Mouse (Mus musculus) ES-Bruce4 (cell line): ENCODE measurements at regions not wholly inside any gene's neighbourhood (a gene's known extent, or its start where the extent isn't known, plus 50 kb on each side); places are given as distances from the start of the nearest gene placed in this dataset.

Experiments used
- H3K27ac ChIP-seq: 2 replicates; pipeline ENCODE4 v1.5.1; 2012; ENCODE audit warnings: low read length, inconsistent platforms; ENCODE audit not compliant: insufficient read depth
- H3K27me3 ChIP-seq: 2 replicates; pipeline ENCODE4 v1.6.1; 2012; ENCODE audit warnings: mild to moderate bottlenecking, low read length, inconsistent platforms; ENCODE audit not compliant: control insufficient read depth, poor library complexity, insufficient read depth, severe bottlenecking
- H3K36me3 ChIP-seq: 2 replicates; pipeline ENCODE4 v1.6.1; 2012; ENCODE audit warnings: inconsistent platforms, mild to moderate bottlenecking, low read length, moderate library complexity; ENCODE audit not compliant: control insufficient read depth, poor library complexity, insufficient read depth, severe bottlenecking
- H3K4me1 ChIP-seq: one replicate; pipeline ENCODE4 v1.8.1; 2011; ENCODE audit warnings: low read length; ENCODE audit not compliant: control insufficient read depth, insufficient read depth
- H3K4me3 ChIP-seq: 2 replicates; pipeline ENCODE4 v1.5.1; 2011; ENCODE audit warnings: low read depth, mild to moderate bottlenecking, low read length
- H3K9ac ChIP-seq: 2 replicates; pipeline ENCODE4 v1.6.1; 2012; ENCODE audit warnings: low read depth, mild to moderate bottlenecking, inconsistent platforms; ENCODE audit not compliant: poor library complexity, severe bottlenecking
- H3K9me3 ChIP-seq: replicated peaks from 2 replicates; pipeline ENCODE4 v1.6.1; 2012; ENCODE audit warnings: mild to moderate bottlenecking, low read length, inconsistent platforms; ENCODE audit not compliant: control insufficient read depth, poor library complexity, insufficient read depth, severe bottlenecking
- CTCF ChIP-seq: IDR thresholded peaks from one replicate; pipeline ENCODE4 v1.8.1; 2011; ENCODE audit warnings: low read depth, low read length
- EP300 ChIP-seq: IDR thresholded peaks from 2 replicates; pipeline ENCODE4 v1.6.1; 2011; ENCODE audit warnings: low read depth, low read length; ENCODE audit not compliant: insufficient read depth
- POLR2A ChIP-seq: IDR thresholded peaks from one replicate; pipeline ENCODE4 v1.8.1; 2011; ENCODE audit warnings: low read length; ENCODE audit not compliant: insufficient read depth

- Histone ChIP-seq H3K9me3 (0 out of 2 replicates have a peak, but pooled peaks cover 2% of the 10 kb centered on the region), H3K27ac (no peak overlapping the region), H3K9ac (no peak overlapping the region), H3K4me3 (no peak overlapping the region), H3K27me3 (no peaks in the 10 kb centered on the region), H3K36me3 (no peaks in the 10 kb centered on the region), H3K4me1 (no peaks in the 10 kb centered on the region)
- no peak for TF ChIP-seq POLR2A
- TF ChIP-seq CTCF = peak; percentile 4
- TF ChIP-seq EP300 = no peak
These were observed 439.4 kb upstream of the Kif2a start for GRCm38 (mm10) chr13:107461048-107461912.

- H3K36me3 ChIP-seq = no peaks in the 10 kb centered on the region
- TF ChIP-seq EP300 = no peak
- H3K4me1 ChIP-seq = no peaks in the 10 kb centered on the region
- no peaks in the 10 kb centered on the region for H3K27me3 ChIP-seq
- 0 out of 2 replicates have a peak, but pooled peaks cover 2% of the 10 kb centered on the region for H3K9me3 ChIP-seq
- H3K4me3 ChIP-seq = no peak overlapping the region
- no peak overlapping the region for H3K27ac ChIP-seq
- H3K9ac ChIP-seq = no peak overlapping the region
These were observed 436.8 kb upstream of the Kif2a start for GRCm38 (mm10) chr13:107458730-107459129.

GRCm38 (mm10) chr13:107457270-107457669 is 435.3 kb upstream of the Kif2a start:
- H3K36me3 ChIP-seq = no peaks in the 10 kb centered on the region
- no peak overlapping the region for H3K27ac ChIP-seq
- H3K9ac ChIP-seq = no peak overlapping the region
- no peak overlapping the region for H3K4me3 ChIP-seq
- TF ChIP-seq POLR2A (no peak), EP300 (no peak), CTCF (no peak)
- H3K4me1 ChIP-seq = no peaks in the 10 kb centered on the region
- H3K27me3 ChIP-seq = no peaks in the 10 kb centered on the region
- peaks cover 2% of the 10 kb centered on the region; the same call in 1 of the 2 replicates for H3K9me3 ChIP-seq

- H3K4me3 ChIP-seq = no peak overlapping the region
- H3K27me3 ChIP-seq = no peaks in the 10 kb centered on the region
- TF ChIP-seq POLR2A (no peak), EP300 (no peak), CTCF (no peak)
- peaks cover 2% of the 10 kb centered on the region; the same call in 1 of the 2 replicates for H3K9me3 ChIP-seq
- no peak overlapping the region for H3K9ac ChIP-seq
- H3K36me3 ChIP-seq = no peaks in the 10 kb centered on the region
- no peak overlapping the region for H3K27ac ChIP-seq
- H3K4me1 ChIP-seq = no peaks in the 10 kb centered on the region
These were observed 434.5 kb upstream of the Kif2a start for GRCm38 (mm10) chr13:107456394-107456793.

GRCm38 (mm10) chr13:107449598-107450179 is 427.8 kb upstream of the Kif2a start:
- Histone ChIP-seq H3K4me1 (no peaks in the 10 kb centered on the region), H3K27me3 (no peaks in the 10 kb centered on the region), H3K27ac (no peak overlapping the region), H3K36me3 (no peaks in the 10 kb centered on the region), H3K9ac (no peak overlapping the region), H3K4me3 (no peak overlapping the region), H3K9me3 (no peaks in the 10 kb centered on the region; the same call in 1 of the 2 replicates)
- TF ChIP-seq CTCF = no peak
- TF ChIP-seq EP300 = no peak
- no peak for TF ChIP-seq POLR2A

- Histone ChIP-seq H3K9ac (no peak overlapping the region), H3K36me3 (no peaks in the 10 kb centered on the region), H3K9me3 (no peaks in the 10 kb centered on the region; the same call in 1 of the 2 replicates), H3K27me3 (no peaks in the 10 kb centered on the region), H3K4me1 (no peaks in the 10 kb centered on the region), H3K4me3 (no peak overlapping the region), H3K27ac (no peak overlapping the region)
- no peak for TF ChIP-seq POLR2A
- no peak for TF ChIP-seq CTCF
- no peak for TF ChIP-seq EP300
These were observed 425.9 kb upstream of the Kif2a start for GRCm38 (mm10) chr13:107447813-107448212.
